8 mouse cellular contexts compared by ENCODE assay signal in genomic region chr11:29885160-29885559, GRCm38 (mm10). TPM values are rescaled to one million over a fixed set of nuclear protein-coding genes. Genes with fewer than 3 reads are reported as not detected.
A peak's percentile ranks its signal among the peaks of the same experiment; 100 is the strongest.
DNase-seq lines count a peak whose midpoint lies in the region; ATAC-seq and TF ChIP-seq lines count a peak whose summit lies in the region.
"Had no signal": no experiment of that assay in that cellular context is flagged by ENCODE, and none has a peak within 500 bp of the region (broad histone marks: within the 10 kb centered on the region; RNA-seq: fewer than 3 reads in every experiment).

No protein-coding gene starts in this region.

- no peak overlapping the region for H3K9ac ChIP-seq in MEL (ENCODE audit: control insufficient read depth, low read depth, low read length, poor library complexity, severe bottlenecking)
- no peak overlapping the region for H3K9ac ChIP-seq in lung, embryonic 14.5 days
- H3K9ac ChIP-seq: heart, embryonic 15.5 days had no signal

- peak; percentile 89 for DNase-seq in MEL (ENCODE audit: low read depth, low spot score)
- peak; percentile 78 for DNase-seq in brain, adult 2 months (ENCODE audit: low read depth, low spot score)
- peak; percentile 58 to 75 for DNase-seq in layer of hippocampus, adult 2 months (ENCODE audit: low spot score in 2 of 2)
- peak; percentile 84 for DNase-seq in lung, embryonic 14.5 days
- DNase-seq in retina, embryonic 14.5 days (ENCODE audit: low spot score), result peak; percentile 85

- no peak; a peak in 1 of 4 replicates for TF ChIP-seq EP300 in MEL (IDR thresholded peaks at IDR 0.05; ENCODE audit: low read depth in 1 of 2, low read length in 2 of 2)

- H3K79me2 ChIP-seq in MEL (ENCODE audit: control insufficient read depth, insufficient read depth, low read length, poor library complexity), result no peaks in the 10 kb centered on the region

- ATAC-seq in erythroid progenitor cell, adult 5-6 weeks (replicated peaks; ENCODE audit: low FRiP score, poor library complexity, severe bottlenecking), result peak; percentile 80
- peak; percentile 86 to 94 for ATAC-seq in hematopoietic stem cell, adult 5-6 weeks (replicated peaks in 1 of 2; ENCODE audit: insufficient read depth in 1 of 2, low FRiP score in 2 of 2, low TSS enrichment in 1 of 2, low read depth in 1 of 2, poor library complexity in 2 of 2, severe bottlenecking in 2 of 2)
- ATAC-seq in lung, embryonic 14.5 days (ENCODE audit: insufficient read depth), result peak; percentile 75; the same call in 1 of the 2 replicates

- H3K27me3 ChIP-seq in MEL (ENCODE audit: control insufficient read depth in 1 of 2, insufficient read depth in 2 of 2, low read length in 2 of 2), result no peaks in the 10 kb centered on the region
- no peaks in the 10 kb centered on the region for H3K27me3 ChIP-seq in lung, embryonic 14.5 days (ENCODE audit: insufficient read depth, low read length)
- H3K27me3 ChIP-seq: heart, embryonic 15.5 days had no signal

- TF ChIP-seq CTCF in MEL (IDR thresholded peaks at IDR 0.05 in 2 of 3, conservative IDR thresholded peaks at IDR 0.05 in 1 of 3; ENCODE audit: control insufficient read depth in 1 of 3, insufficient read depth in 1 of 3, low read depth in 2 of 3, low read length in 3 of 3, poor library complexity in 1 of 3, severe bottlenecking in 1 of 3), result peak; percentile 75 to 99 (median 79)
- peak; percentile 92 for TF ChIP-seq CTCF in layer of hippocampus, adult 2 months (conservative IDR thresholded peaks at IDR 0.05)
- peak; percentile 76 for TF ChIP-seq CTCF in lung, embryonic 14.5 days (IDR thresholded peaks at IDR 0.05; ENCODE audit: low read depth)

- WGBS in lung, embryonic 14.5 days, result 0% methylated on average over 1 of the region's 1 CpGs

- TF ChIP-seq RAD21 in MEL (IDR thresholded peaks at IDR 0.05; ENCODE audit: low read depth, low read length), result peak; percentile 99

- no peaks in the 10 kb centered on the region for H3K9me3 ChIP-seq in MEL (replicated peaks; ENCODE audit: insufficient read depth, low read length)
- no peaks in the 10 kb centered on the region for H3K9me3 ChIP-seq in lung, embryonic 14.5 days (ENCODE audit: low read depth, low read length)
- H3K9me3 ChIP-seq: heart, embryonic 15.5 days had no signal

- TF ChIP-seq POLR2A in MEL (IDR thresholded peaks at IDR 0.05; ENCODE audit: control insufficient read depth in 1 of 2, insufficient read depth in 1 of 2, low read depth in 1 of 2, low read length in 2 of 2, poor library complexity in 1 of 2), result no peak

- no peaks in the 10 kb centered on the region for H3K4me1 ChIP-seq in MEL (ENCODE audit: control insufficient read depth in 1 of 2, insufficient read depth in 2 of 2, low read length in 2 of 2)
- no peaks in the 10 kb centered on the region for H3K4me1 ChIP-seq in lung, embryonic 14.5 days (ENCODE audit: insufficient read depth)
- H3K4me1 ChIP-seq: heart, embryonic 15.5 days had no signal

- H3K4me2 ChIP-seq in lung, embryonic 14.5 days, result no peak overlapping the region
- H3K4me2 ChIP-seq: heart, embryonic 15.5 days had no signal

- no peak overlapping the region for H3K27ac ChIP-seq in MEL (ENCODE audit: control insufficient read depth, low read depth, low read length)
- no peak overlapping the region for H3K27ac ChIP-seq in layer of hippocampus, adult 2 months
- no peak overlapping the region for H3K27ac ChIP-seq in lung, embryonic 14.5 days (ENCODE audit: low read depth)
- H3K27ac ChIP-seq: heart, embryonic 15.5 days had no signal

- peaks cover 0 to 2% of the 10 kb centered on the region in 2 experiments; a peak in 2 of 4 replicates for H3K36me3 ChIP-seq in MEL (ENCODE audit: control insufficient read depth in 1 of 2, insufficient read depth in 2 of 2, low read length in 2 of 2)
- H3K36me3 ChIP-seq in lung, embryonic 14.5 days (ENCODE audit: insufficient read depth), result no peaks in the 10 kb centered on the region
- H3K36me3 ChIP-seq: heart, embryonic 15.5 days had no signal

- no peak overlapping the region for H3K4me3 ChIP-seq in MEL (ENCODE audit: control insufficient read depth in 1 of 2, insufficient read depth in 1 of 2, low read depth in 2 of 2, low read length in 2 of 2)
- no peak overlapping the region for H3K4me3 ChIP-seq in layer of hippocampus, adult 2 months
- H3K4me3 ChIP-seq in lung, embryonic 14.5 days (ENCODE audit: low read depth, low read length), result no peak overlapping the region
- H3K4me3 ChIP-seq: heart, embryonic 15.5 days had no signal

TF ChIP-seq in MEL, 35 proteins besides CTCF, POLR2A, EP300 and RAD21:
- TF ChIP-seq TBP (IDR thresholded peaks at IDR 0.05; ENCODE audit: low read depth, low read length) (no peak), RCOR1 (IDR thresholded peaks at IDR 0.05; ENCODE audit: low read depth, low read length) (no peak), UBTF (IDR thresholded peaks at IDR 0.05; ENCODE audit: borderline replicate concordance, insufficient read depth, low read depth, low read length) (no peak), CHD2 (IDR thresholded peaks at IDR 0.05; ENCODE audit: low read length) (no peak), ELF1 (IDR thresholded peaks at IDR 0.05; ENCODE audit: low read depth, low read length) (0 out of 2 replicates have a peak, but pooled peaks have one; percentile 27), SIN3A (IDR thresholded peaks at IDR 0.05; ENCODE audit: low read length) (peak; percentile 62; the same call in 1 of the 2 replicates), ZC3H11A (IDR thresholded peaks at IDR 0.05; ENCODE audit: low read depth, low read length) (peak; percentile 99), SMC3 (IDR thresholded peaks at IDR 0.05; ENCODE audit: low read depth, low read length) (peak; percentile 100), MYC (IDR thresholded peaks at IDR 0.05; ENCODE audit: low read depth, low read length) (peak; percentile 46; the same call in 1 of the 2 replicates), BHLHE40 (IDR thresholded peaks at IDR 0.05; ENCODE audit: borderline replicate concordance, low read depth, low read length) (no peak), GATA1 (IDR thresholded peaks at IDR 0.05; ENCODE audit: low read depth, low read length) (peak; percentile 33; the same call in 1 of the 2 replicates), CHD1 (IDR thresholded peaks at IDR 0.05; ENCODE audit: low read depth, low read length) (no peak), ZNF384 (IDR thresholded peaks at IDR 0.05; ENCODE audit: low read depth, low read length) (peak; percentile 27; the same call in 1 of the 2 replicates)

RNA-seq across cellular contexts. Expression of gene 4931440F15Rik, which starts 59.7 kb away (rescaled TPM):
- total RNA-seq in MEL (2012; rRNA removed), result 0.08 and 0.13 TPM in 2 replicates
- polyA plus RNA-seq in MEL (2012; ENCODE audit: insufficient read depth in 1 of 2, insufficient read length in 2 of 2, low read depth in 1 of 2, low replicate concordance in 2 of 2, missing spikeins in 1 of 2), result under 1 TPM in 1 of 2 experiments, not detected in 1; 0.06 TPM
- not detected in 2 replicates for total RNA-seq in erythroid progenitor cell, adult 5-6 weeks (2015; ENCODE audit: low replicate concordance)
- total RNA-seq in erythroid progenitor cell, adult 5-6 weeks (2017; ENCODE audit: low replicate concordance), result not detected in 2 replicates
- not detected in 2 replicates for total RNA-seq in hematopoietic stem cell, adult 5-6 weeks (2017)
- 1 to 10 TPM; 2.4 to 3.1 TPM for total RNA-seq in layer of hippocampus, adult 2 months (2021)
- 0.05 and 0.07 TPM in 2 replicates for polyA plus RNA-seq in lung, embryonic 14.5 days (2014; fragmentation: Nextera tagmentation; extraction: Ambion mirVana)
